Mouse (Mus musculus) adrenal gland, postnatal 14 days (tissue): ENCODE results near the gene Grin2c. TPM values are rescaled to one million over a fixed set of nuclear protein-coding genes. Genes with fewer than 3 reads are reported as not detected.
A peak's percentile ranks its signal among the peaks of the same experiment; 100 is the strongest.

Experiments
- DNase-seq: peaks from one replicate; pipeline ENCODE4 v3.0.0; 2021; ENCODE audit warnings: mixed read lengths
- long read RNA-seq, 2 experiments: library from polyadenylated mRNA; stranded (forward); transcript quantifications; one replicate each; pipeline ENCODE4 v2.0.0; 2021
- total RNA-seq: library from RNA; stranded (reverse); gene quantifications from 2 replicates; pipeline ENCODE4 v1.2.3, GENCODE M21; 2021

The Grin2c gene
- 0.90 and 0.96 TPM in 2 replicates for total RNA-seq
- long read RNA-seq, experiment 1 = 0 reads
- long read RNA-seq, experiment 2, partial matches to known transcripts = 0 of 1 reads
- long read RNA-seq, experiment 2, other reads (novel, unspliced or antisense) = 1 of 1 reads

GRCm38 (mm10) chr11:115267061-115267883 is at the start of gene Grin2c:
Gene Grin2c, minus strand, starts transcription at chr11:115267243.
- DNase-seq = peak; percentile 47

- peak; percentile 39 for DNase-seq
These were observed 47.2 kb upstream of the Grin2c start for GRCm38 (mm10) chr11:115314249-115314648.

- DNase-seq = no peak
These were observed 41.7 kb upstream of the Grin2c start for GRCm38 (mm10) chr11:115308781-115309180.

GRCm38 (mm10) chr11:115306863-115307262 is 39.8 kb upstream of the Grin2c start, which contains the start of gene Otop2:
Gene Otop2, plus strand, starts transcription at chr11:115307163.
- no peak for DNase-seq

DNA sequence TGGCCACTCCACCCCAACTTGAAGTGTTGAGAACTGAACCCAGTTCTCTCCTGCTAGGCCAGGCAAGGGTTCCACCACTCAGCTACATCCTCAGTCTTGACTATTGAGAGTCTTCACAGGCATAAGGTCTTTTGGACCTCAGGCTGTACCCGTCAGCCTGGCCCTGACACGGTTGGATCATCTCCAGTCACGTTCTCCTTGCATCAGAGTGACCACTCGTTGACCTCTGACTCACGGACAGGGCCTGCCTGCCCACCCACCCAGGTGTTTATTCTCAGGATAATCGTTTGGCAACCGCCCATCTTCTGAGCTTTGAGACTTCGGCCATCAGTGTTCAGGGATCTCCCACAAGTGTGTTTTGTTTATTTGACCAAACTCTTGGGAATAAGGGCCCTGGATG is 36.1 kb upstream of the Grin2c start:
- DNase-seq = peak; percentile 46

- DNase-seq = no peak
These were observed 34.3 kb upstream of the Grin2c start for GRCm38 (mm10) chr11:115301351-115301750.

GRCm38 (mm10) chr11:115300745-115301144 is 33.7 kb upstream of the Grin2c start:
- DNase-seq = no peak

GRCm38 (mm10) chr11:115298160-115298559 is 31.1 kb upstream of the Grin2c start:
- no peak for DNase-seq

GRCm38 (mm10) chr11:115297214-115297826 is 30.3 kb upstream of the Grin2c start, which contains the start of gene Fads6:
Gene Fads6, minus strand, starts transcription at chr11:115297663.
- peak; percentile 85 for DNase-seq

- DNase-seq = peak; percentile 48
These were observed 29.6 kb upstream of the Grin2c start for GRCm38 (mm10) chr11:115296471-115297210.

DNA sequence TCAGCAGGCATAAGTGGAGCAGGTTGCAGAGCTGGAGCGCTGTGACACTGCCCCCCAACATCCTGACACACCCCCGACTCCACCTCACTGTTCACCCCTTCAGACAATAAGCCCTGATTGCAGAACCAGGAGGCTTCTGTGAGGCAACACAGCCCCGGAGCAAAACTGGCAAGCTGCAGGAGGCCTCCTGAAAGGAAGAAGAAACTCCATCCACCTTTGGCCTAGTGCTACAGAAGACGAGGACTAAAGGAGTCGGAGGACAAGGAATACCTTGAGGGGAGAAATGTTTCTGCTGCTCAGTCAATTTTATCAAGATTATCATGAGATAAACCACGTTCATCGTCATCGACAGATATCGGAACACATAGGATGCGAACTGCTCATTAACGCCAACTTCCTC is 28.9 kb upstream of the Grin2c start:
- DNase-seq = no peak

GRCm38 (mm10) chr11:115292631-115293375 is 25.8 kb upstream of the Grin2c start:
- DNase-seq = peak; percentile 63

GRCm38 (mm10) chr11:115291503-115291902 is 24.5 kb upstream of the Grin2c start:
- peak; percentile 31 for DNase-seq

DNA sequence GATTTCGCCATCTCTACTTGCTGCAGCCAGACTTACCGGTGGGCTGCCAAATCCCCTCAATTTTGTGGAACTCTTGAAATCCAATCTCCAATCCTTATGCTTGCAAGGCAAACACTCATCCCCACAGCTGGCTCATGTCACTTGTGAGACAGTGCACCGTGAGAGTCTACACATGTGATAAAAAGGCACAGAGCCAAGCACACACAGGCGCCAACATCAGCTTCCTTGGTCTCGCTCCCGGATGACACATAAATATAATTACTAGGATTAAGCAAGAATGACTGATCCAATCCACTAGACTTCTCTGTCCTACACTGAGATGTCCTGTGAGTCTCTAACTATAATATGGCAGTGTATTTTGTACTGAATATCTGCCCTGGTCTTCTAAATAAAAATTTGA is 23.9 kb upstream of the Grin2c start:
- DNase-seq = peak; percentile 83

GRCm38 (mm10) chr11:115290314-115290713 is 23.3 kb upstream of the Grin2c start:
- no peak for DNase-seq

DNA sequence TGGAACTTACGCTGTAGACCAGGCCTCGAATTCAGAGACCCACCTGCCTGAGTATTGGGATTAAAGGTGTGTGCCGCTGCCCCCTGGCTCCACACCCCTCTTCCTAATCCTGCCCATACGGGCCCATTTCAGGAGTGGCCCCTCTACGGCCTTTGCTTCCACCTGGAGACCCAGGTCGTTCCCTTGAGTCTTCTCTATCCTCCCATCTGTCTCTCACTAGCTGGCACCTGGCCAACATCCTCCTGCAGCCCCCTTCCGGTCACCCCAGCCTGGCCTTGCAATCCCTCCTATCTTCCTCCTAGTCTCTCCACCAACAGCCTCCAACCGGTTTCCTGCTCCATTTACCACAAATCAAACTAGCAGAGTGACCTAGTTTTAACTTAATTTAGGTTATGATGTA is 22.8 kb upstream of the Grin2c start:
- DNase-seq = peak; percentile 45

DNA sequence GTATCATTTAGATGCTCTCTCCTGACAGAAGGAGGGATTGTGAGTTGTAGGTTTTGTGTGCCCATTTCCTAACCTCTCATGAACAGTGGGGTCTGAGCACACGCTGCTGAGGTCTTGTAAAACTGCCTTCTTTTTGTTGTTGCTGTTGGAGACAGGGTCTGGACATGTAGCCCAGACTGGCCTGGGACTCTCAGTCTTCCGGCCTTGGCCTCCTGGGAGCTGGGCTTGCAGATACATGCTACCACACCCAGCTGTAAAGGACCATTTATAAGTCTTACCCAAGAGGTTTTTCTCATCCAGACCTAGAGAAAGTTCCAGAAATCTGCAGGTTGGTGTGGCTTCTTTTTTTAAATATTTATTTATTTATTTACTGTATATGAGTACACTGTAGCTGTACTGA is 21.3 kb upstream of the Grin2c start:
- no peak for DNase-seq

- no peak for DNase-seq
These were observed 20.3 kb upstream of the Grin2c start for GRCm38 (mm10) chr11:115287386-115287785.

- no peak for DNase-seq
These were observed 19.4 kb upstream of the Grin2c start for GRCm38 (mm10) chr11:115286201-115286993.

- no peak for DNase-seq
These were observed 18.2 kb upstream of the Grin2c start for GRCm38 (mm10) chr11:115285282-115285681.
